Mouse (Mus musculus) cerebellum, adult 8-10 months (tissue): ENCODE data around the gene Hmga1.

Source experiments
- DNase-seq: peaks from one replicate; pipeline ENCODE4 v3.0.0; 2022

The Hmga1 gene

GRCm38 (mm10) chr17:27592565-27592910, 36.2 kb downstream of the Hmga1 start:
- no peak for DNase-seq

GRCm38 (mm10) chr17:27595659-27596375, 39.5 kb downstream of the Hmga1 start:
- no peak for DNase-seq

- no peak for DNase-seq
Measured at GRCm38 (mm10) chr17:27596376-27597190, 40.3 kb downstream of the Hmga1 start.

- no peak for DNase-seq
Measured at GRCm38 (mm10) chr17:27600286-27600685, 44.0 kb downstream of the Hmga1 start.

DNA sequence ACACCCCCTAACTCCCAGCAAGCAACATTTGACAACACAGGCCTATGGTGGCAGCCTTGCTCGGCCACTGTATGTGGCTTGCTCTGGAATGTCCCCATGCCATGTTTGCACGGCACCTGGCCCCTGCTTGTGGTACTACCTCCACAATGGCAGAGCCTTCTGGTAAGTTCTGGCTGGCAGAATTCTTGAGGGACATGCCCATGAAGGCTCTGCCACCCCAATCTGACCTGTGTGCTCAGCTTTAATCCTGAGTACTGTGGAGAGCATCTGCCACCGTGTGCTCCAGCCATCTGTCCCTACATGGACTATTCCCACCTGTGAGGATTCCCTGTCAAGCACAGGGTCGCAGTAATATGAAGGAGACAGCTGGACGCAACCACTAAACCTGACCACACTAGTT, 44.6 kb downstream of the Hmga1 start:
- DNase-seq: peak; percentile 70

- no peak for DNase-seq
Measured at GRCm38 (mm10) chr17:27603036-27603435, 46.7 kb downstream of the Hmga1 start.

- no peak for DNase-seq
Measured at GRCm38 (mm10) chr17:27603522-27604234, 47.4 kb downstream of the Hmga1 start.

DNA sequence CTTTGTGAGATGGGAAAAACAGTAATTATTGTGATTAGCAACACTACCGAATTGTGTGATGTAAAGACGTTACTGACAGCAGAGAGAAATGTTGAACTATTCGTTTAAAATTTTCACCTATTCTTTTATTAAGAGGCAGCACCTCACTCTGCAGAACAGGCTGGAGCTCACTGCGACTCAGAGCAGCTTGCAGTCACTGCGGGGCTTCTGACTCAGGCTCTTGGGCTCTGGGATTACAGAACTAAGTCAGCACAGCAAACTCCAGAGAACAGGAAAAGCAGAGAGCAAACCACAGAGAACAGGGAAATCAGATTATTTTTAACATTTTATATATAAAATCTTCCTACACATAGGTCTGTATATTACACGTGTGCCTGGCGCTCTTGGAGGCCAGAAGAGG, 53.3 kb downstream of the Hmga1 start:
- DNase-seq: no peak

DNA sequence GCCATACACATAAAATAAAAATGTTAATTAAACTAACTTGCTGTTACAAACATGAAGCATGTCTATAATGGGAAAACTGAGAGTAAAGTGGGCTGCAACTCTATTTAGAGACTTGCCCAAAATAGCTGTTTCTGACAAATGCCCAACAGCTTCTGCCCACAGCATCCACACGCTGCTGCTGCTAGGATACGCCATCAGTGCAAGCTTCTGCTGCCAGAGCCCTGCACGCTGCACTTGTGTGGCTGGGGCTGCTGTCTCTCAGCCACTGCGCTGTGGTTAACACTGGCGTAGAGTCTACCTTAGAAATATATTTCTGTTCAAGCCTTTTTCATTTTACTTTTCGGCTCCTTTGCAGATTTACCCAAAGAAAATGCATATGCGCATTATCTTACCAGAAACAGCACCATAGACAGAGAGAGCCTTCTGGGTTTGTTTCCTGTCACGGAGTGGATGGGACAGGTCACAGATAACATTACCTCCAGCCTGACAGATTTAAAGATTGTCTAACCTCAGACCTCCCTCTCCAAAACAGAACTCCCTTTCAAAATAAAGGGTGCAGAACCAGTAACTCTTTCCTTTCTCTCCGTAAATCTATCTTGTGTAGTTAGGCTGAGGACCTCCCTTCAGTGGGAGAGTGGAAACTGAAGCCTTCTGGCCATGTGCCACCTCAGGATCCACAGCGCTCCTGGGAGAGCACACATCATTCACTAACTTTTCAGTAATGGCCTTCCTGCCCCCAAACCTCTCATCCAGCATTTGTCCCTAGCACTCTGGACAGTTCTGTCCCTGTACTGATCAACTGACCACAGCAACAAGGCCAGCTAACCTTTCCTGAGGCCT, 54.6 kb downstream of the Hmga1 start:
- DNase-seq: no peak

DNA sequence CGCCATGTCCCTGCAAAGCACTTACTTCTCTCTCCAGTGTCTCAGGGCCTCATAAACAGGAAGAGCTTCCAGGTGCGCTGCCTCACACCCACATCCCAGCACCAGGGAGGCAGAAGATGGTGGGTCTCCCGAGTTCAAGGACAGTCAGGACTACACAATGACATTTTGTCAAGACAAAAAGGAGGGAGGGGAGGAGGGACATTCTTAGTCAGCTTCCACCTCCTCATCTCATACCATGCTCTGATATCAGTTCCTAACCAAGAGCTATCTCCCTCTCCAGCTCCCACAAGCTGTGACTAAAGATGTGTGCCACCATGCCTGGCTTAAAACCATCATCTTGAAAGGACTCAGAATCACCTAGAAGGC, 55.2 kb downstream of the Hmga1 start:
- DNase-seq: no peak

DNA sequence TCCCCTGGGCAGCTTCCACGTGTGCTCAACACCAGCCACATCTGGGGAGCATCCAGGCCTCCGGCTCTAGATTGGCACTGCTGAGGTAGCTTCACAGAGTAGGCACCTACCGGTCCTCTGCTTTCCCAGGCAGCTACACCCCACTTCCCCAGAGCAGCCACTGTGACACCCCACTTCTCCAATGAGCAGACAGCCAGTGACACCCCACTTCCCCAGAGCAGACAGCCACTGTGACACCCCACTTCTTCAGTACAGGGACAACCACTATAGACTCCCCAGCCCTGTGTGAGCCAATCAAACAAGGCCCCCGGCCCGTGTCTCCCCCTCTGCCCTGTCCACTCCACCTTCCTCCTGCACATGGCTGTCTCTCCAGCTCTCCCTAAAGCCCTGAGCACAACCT, 55.7 kb downstream of the Hmga1 start:
- DNase-seq: no peak

DNA sequence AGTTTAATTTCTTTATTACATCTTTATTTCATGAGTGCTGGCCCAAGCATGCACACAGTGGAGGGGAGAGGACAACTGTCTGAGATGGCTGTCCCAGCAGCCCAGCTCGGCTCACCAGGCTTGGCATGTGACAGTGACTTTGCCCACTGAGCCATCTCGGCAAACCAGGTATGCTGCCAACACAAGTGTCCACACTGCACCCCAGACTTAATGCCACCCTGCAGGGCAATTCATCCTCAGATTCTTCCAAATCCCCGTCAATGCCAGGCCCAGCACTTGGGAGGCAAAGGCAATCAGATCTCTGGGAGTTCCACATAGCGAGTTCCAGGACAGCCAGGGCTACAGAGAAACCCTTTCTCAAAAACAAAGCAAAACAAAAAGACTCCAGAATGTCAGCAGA, 56.7 kb downstream of the Hmga1 start:
- DNase-seq: no peak
